Mouse (Mus musculus) thymus, postnatal 36 days (tissue): ENCODE measurements at regions not wholly inside any gene's neighbourhood (a gene's known extent, or its start where the extent isn't known, plus 50 kb on each side); places are given as distances from the start of the nearest gene placed in this dataset.
"Not testable (repeated sequence)": the region's sequence is repeated elsewhere in the genome, so short reads cannot be mapped to it uniquely, and the experiment has no call there.

Source experiments
- DNase-seq, 2 experiments: peaks; one replicate each; pipeline ENCODE4 v3.0.0; 2022; ENCODE audit warnings: mixed read lengths in 2 of 2

- no peak for DNase-seq
Observed at GRCm38 (mm10) chr14:120758200-120758830, 152.7 kb upstream of the Ipo5 start.

GRCm38 (mm10) chr14:120762168-120762567 is 148.9 kb upstream of the Ipo5 start:
- DNase-seq: no peak

DNA sequence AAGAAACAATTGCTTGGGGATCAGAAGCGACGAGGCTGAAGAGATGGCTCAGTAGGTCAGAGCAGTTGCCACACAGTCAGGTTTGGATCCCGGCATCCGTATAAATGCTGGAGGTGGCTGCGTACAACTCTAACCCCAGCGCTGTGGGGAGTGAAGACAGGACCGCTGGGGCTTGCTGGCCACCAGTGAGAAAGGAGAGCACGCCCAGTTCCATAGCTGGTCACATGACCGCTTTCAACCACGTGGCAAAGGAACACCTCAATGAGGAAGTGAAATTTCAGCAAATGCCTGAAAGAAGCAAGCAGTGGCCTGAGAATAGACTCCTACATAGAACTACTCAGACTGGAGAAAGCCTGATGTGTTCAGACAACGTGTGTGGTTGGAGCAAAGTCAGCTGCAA is 148.3 kb upstream of the Ipo5 start:
- DNase-seq: no peak

- DNase-seq: no peak
Observed at GRCm38 (mm10) chr14:120763796-120764195, 147.2 kb upstream of the Ipo5 start.

GRCm38 (mm10) chr14:120764386-120764785 is 146.6 kb upstream of the Ipo5 start:
- DNase-seq: no peak

- DNase-seq: no peak
Observed at GRCm38 (mm10) chr14:120766451-120766850, 144.6 kb upstream of the Ipo5 start.

- DNase-seq: no peak
Observed at GRCm38 (mm10) chr14:120770579-120770978, 140.4 kb upstream of the Ipo5 start.

GRCm38 (mm10) chr14:120773001-120773400 is 138.0 kb upstream of the Ipo5 start:
- DNase-seq: not testable (repeated sequence)

DNA sequence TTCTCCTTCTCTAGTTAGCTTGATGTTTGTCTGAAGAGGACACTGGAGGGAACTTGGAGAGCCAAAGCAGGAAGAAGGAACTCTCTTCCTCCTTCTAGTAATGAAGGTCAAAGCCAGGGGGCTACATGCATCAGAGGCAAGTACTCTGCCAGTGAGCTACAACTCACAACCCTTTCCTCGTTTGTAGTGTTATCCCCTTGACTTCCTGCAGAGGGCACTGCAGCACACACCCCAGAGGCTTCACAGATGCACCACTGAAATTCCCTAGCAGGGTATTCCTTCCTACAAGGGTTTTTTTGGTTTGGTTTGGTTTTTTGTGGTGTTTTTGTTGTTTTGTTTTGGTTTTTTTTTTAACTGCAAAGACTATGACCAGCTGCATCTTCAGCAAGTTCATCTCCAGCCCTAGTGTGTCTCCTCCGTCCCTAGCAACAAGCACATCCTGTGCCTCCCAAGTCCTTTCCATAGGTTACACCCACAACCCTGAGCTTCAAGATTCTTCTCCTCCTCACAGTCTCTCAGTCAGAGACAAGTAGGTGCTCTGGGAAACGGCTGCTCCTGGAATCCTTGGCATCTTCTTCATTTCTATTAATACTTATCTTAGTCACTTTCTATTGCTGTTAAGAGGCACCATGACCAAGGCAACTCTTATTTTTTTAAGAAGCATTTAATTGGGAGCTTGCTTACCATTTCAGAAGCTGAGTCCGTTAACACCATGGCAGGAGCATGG is 119.0 kb upstream of the Ipo5 start:
- DNase-seq: no peak

- no peak for DNase-seq
Observed at GRCm38 (mm10) chr14:120797916-120798490, 113.0 kb upstream of the Ipo5 start.

DNA sequence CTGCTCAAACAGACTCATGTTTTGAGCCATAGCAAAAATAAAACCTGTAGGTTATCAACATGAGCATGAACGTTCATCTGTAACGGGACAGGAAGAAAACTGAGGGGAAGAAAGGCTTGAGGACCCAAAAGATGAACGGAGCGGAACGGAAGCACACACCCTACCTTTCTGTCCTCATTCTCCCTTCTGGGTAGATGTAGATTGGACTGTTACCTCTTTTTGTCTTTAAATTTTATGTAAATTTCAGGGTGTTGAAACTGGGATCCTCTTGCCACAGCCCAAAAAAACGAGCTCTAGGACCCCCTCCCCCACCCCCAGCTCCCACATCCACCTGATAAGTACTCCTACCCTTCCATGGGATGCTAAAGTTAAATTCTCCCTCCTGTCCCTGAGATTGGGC is 107.8 kb upstream of the Ipo5 start:
- DNase-seq: no peak

- DNase-seq: no peak
Observed at GRCm38 (mm10) chr14:120803739-120804138, 107.3 kb upstream of the Ipo5 start.

GRCm38 (mm10) chr14:120804183-120804848 is 106.7 kb upstream of the Ipo5 start:
- DNase-seq: no peak

- DNase-seq: no peak
Observed at GRCm38 (mm10) chr14:120805137-120805536, 105.9 kb upstream of the Ipo5 start.

GRCm38 (mm10) chr14:120805816-120806552 is 105.0 kb upstream of the Ipo5 start:
- not testable (repeated sequence) for DNase-seq

DNA sequence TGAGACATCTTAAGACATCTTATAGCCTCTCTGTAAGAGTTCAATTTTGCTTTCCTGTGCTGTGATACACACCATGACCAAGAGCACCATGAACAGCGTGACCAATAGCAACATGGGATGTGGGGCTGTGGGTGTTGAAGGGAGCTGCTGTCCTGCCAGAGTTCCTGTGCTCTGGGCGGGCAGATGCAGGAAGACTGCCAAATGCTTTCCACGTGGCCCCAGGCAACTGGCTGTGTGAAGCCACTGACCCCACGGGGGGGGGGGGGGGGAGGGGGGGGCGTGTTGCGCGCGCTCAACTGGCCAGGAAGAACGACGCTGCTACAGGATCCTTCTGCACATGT is 104.5 kb upstream of the Ipo5 start:
- DNase-seq: no peak

GRCm38 (mm10) chr14:120809321-120809720 is 101.7 kb upstream of the Ipo5 start:
- DNase-seq: no peak

DNA sequence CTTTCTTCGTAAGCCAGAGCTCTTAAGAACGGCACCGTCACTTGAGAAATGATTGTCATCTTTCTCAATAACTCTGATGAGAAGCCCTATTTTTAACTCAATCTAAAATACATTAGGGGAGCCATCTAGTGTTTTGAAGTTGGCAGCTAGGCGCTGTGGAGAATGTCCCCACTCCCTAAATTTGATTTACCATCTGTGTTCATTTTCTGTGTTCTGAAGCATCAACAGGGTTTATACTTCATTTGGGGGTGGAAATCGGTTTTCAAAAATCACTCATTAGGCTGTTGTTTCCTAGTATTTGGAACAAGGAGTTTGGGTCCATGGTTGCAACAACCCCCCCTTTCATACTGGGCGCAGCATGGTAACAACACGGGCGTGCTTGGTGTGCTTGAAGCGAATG is 97.1 kb upstream of the Ipo5 start:
- DNase-seq: no peak

GRCm38 (mm10) chr14:120815126-120815525 is 95.9 kb upstream of the Ipo5 start:
- DNase-seq: not testable (repeated sequence)

DNA sequence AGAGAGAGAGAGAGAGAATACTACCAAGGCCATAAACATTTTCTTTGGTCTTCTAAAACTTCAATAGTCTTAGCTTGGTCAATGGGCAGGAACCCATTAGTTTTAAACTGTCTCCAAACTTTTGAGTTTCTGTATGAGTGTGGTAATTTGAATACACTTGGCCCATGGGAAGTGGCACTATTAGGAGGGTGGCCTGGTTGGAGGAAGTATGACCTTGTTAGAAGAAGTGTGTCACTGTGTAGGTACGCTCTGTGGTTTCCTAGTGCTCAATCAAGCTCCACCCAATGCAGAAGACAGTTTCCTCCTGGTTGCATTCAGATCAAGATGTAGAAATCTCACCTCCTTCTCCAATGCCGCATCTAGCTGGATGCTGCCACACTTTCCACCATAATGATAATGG is 94.5 kb upstream of the Ipo5 start:
- no peak for DNase-seq

DNA sequence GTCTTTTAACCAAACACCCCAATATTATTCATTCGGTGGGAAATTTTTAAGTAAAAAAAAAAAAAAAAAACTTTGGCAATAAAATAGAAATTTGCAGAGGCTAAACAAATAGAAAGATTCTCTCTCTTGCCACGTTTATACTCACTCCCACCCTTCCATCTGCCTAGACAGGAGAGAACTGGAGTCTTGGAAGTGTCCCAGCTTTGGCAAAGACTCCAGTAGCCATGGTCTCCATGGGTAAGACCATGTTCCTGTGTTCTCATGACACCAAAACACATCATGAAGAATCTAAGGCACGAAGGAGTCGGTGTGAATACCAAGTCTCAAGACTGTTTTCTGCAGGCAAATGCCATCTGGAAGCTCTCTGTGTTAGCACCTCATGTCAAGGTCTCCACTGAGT is 84.8 kb upstream of the Ipo5 start:
- no peak for DNase-seq

- DNase-seq: not testable (repeated sequence)
Observed at GRCm38 (mm10) chr14:120830389-120830835, 80.6 kb upstream of the Ipo5 start.

- no peak for DNase-seq
Observed at GRCm38 (mm10) chr14:120831397-120831796, 79.6 kb upstream of the Ipo5 start.
